ENCODE assay signal across 20 mouse cellular contexts in genomic region chr19:18711589-18711988, GRCm38 (mm10). TPM values are rescaled to one million over a fixed set of nuclear protein-coding genes. Genes with fewer than 3 reads are reported as not detected.
DNase-seq lines count a peak whose midpoint lies in the region; ATAC-seq and TF ChIP-seq lines count a peak whose summit lies in the region.
"Had no signal": no experiment of that assay in that cellular context is flagged by ENCODE, and none has a peak within 500 bp of the region (broad histone marks: within the 10 kb centered on the region; RNA-seq: fewer than 3 reads in every experiment).

No protein-coding gene starts in this region.

- dilution Hi-C loops in CH12.LX (cut with MboI; ENCODE audit: extremely low pct_ligation_motif_present, extremely low pct_unique_long_range_greater_than_20kb, low sequenced_read_pairs), result no loop called here

- 94% methylated on average over 9 of the region's 9 CpGs for WGBS in forebrain, embryonic 14.5 days
- 94% methylated on average over 9 of the region's 9 CpGs for WGBS in forebrain, embryonic 10.5 days
- WGBS in liver, embryonic 16.5 days (ENCODE audit: insufficient replicate concordance), result 72% methylated on average over 9 of the region's 9 CpGs

- no peak overlapping the region for H3K27ac ChIP-seq in forebrain, embryonic 14.5 days (ENCODE audit: low read depth, low read length)
- no peak overlapping the region for H3K27ac ChIP-seq in forebrain, embryonic 10.5 days
- H3K27ac ChIP-seq in CH12.LX (ENCODE audit: insufficient read depth, low read depth) (peak overlapping the region; percentile 54; the same call in 1 of the 2 replicates), MEL (ENCODE audit: control insufficient read depth, low read depth, low read length) (peak overlapping the region; percentile 98)
- H3K27ac ChIP-seq in liver, embryonic 16.5 days (ENCODE audit: low read length), result peak overlapping the region; percentile 99

- H3K27me3 ChIP-seq in forebrain, embryonic 14.5 days (replicated peaks; ENCODE audit: control insufficient read depth, insufficient read depth, low read length), result no peaks in the 10 kb centered on the region
- H3K27me3 ChIP-seq in forebrain, embryonic 10.5 days (ENCODE audit: poor library complexity, severe bottlenecking), result no peaks in the 10 kb centered on the region
- H3K27me3 ChIP-seq in CH12.LX (replicated peaks) (no peaks in the 10 kb centered on the region), MEL (ENCODE audit: control insufficient read depth in 1 of 2, insufficient read depth in 2 of 2, low read length in 2 of 2) (no peaks in the 10 kb centered on the region)
- no peaks in the 10 kb centered on the region for H3K27me3 ChIP-seq in liver, embryonic 16.5 days (ENCODE audit: control insufficient read depth, insufficient read depth, low read depth, low read length)
- H3K27me3 ChIP-seq: embryonic facial prominence, embryonic 12.5 days had no signal

- H3K4me1 ChIP-seq in forebrain, embryonic 14.5 days (ENCODE audit: control insufficient read depth, insufficient read depth, low read length), result peaks cover 12% of the 10 kb centered on the region
- H3K4me1 ChIP-seq in forebrain, embryonic 10.5 days, result peaks cover 20% of the 10 kb centered on the region
- peaks cover 11 to 25% of the 10 kb centered on the region in 2 experiments; a peak in 3 of 4 replicates for H3K4me1 ChIP-seq in CH12.LX (ENCODE audit: control insufficient read depth in 1 of 2, insufficient read depth in 2 of 2)
- H3K4me1 ChIP-seq in MEL (ENCODE audit: control insufficient read depth in 1 of 2, insufficient read depth in 2 of 2, low read length in 2 of 2), result peaks cover 0 to 6% of the 10 kb centered on the region in 2 experiments; a peak in 1 of 4 replicates
- peaks cover 26% of the 10 kb centered on the region for H3K4me1 ChIP-seq in liver, embryonic 16.5 days (ENCODE audit: control insufficient read depth, low read depth, low read length)

- H3K4me2 ChIP-seq in forebrain, embryonic 14.5 days (ENCODE audit: low read length), result no peak overlapping the region
- H3K4me2 ChIP-seq in CH12.LX (ENCODE audit: insufficient read depth, low read depth, poor library complexity, severe bottlenecking), result peak overlapping the region; percentile 87; the same call in 1 of the 2 replicates
- H3K4me2 ChIP-seq in liver, embryonic 16.5 days (ENCODE audit: low read depth, low read length), result peak overlapping the region; percentile 78

- no peak overlapping the region for H3K9ac ChIP-seq in forebrain, embryonic 14.5 days (ENCODE audit: low read length)
- H3K9ac ChIP-seq in CH12.LX (ENCODE audit: insufficient read depth, low read depth) (no peak overlapping the region), MEL (ENCODE audit: control insufficient read depth, low read depth, low read length, poor library complexity, severe bottlenecking) (peak overlapping the region; percentile 98)
- no peak overlapping the region for H3K9ac ChIP-seq in liver, embryonic 16.5 days (ENCODE audit: low read depth, low read length)
- H3K9ac ChIP-seq: embryonic facial prominence, embryonic 12.5 days had no signal

- peaks cover 29% of the 10 kb centered on the region for H3K79me2 ChIP-seq in CH12.LX (replicated peaks; ENCODE audit: control insufficient read depth, extremely low read depth, insufficient read depth, poor library complexity, severe bottlenecking)
- H3K79me2 ChIP-seq in MEL (ENCODE audit: control insufficient read depth, insufficient read depth, low read length, poor library complexity), result peaks cover 32% of the 10 kb centered on the region

- H3K9me3 ChIP-seq in forebrain, embryonic 14.5 days (replicated peaks; ENCODE audit: control insufficient read depth, low read length), result no peaks in the 10 kb centered on the region
- no peaks in the 10 kb centered on the region for H3K9me3 ChIP-seq in forebrain, embryonic 10.5 days
- H3K9me3 ChIP-seq in CH12.LX (replicated peaks; ENCODE audit: low read length), result no peaks in the 10 kb centered on the region
- H3K9me3 ChIP-seq in MEL (replicated peaks; ENCODE audit: insufficient read depth, low read length), result no peaks in the 10 kb centered on the region
- no peaks in the 10 kb centered on the region for H3K9me3 ChIP-seq in liver, embryonic 16.5 days (replicated peaks; ENCODE audit: control insufficient read depth, low read length)
- H3K9me3 ChIP-seq: embryonic facial prominence, embryonic 12.5 days; limb, embryonic 10.5 days had no signal

- peak; percentile 3 for DNase-seq in forebrain, embryonic 14.5 days (ENCODE audit: low spot score)
- DNase-seq in forebrain, embryonic 10.5 days (ENCODE audit: extremely low spot score, low spot score), result no peak
- DNase-seq in CH12.LX (ENCODE audit: extremely low read depth) (no peak), MEL (ENCODE audit: low read depth, low spot score) (peak; percentile 78)
- no peak for DNase-seq in ovary, adult 18-20 months (ENCODE audit: low spot score)
- DNase-seq: adrenal gland, postnatal 25 days; B cell, adult 2 months; cerebellum, adult 2 months; gastrocnemius, postnatal 14 days; heart, adult 2 months; heart, postnatal 36 days; kidney, adult 11 months; lung, adult 18-20 months; retina, postnatal 1 day had no signal

- no peak for TF ChIP-seq RAD21 in CH12.LX (IDR thresholded peaks at IDR 0.05; ENCODE audit: low read depth, low read length)
- TF ChIP-seq RAD21 in MEL (IDR thresholded peaks at IDR 0.05; ENCODE audit: low read depth, low read length), result no peak

- no peak overlapping the region for H3K4me3 ChIP-seq in forebrain, embryonic 14.5 days (ENCODE audit: low read depth, low read length)
- no peak overlapping the region for H3K4me3 ChIP-seq in forebrain, embryonic 10.5 days
- H3K4me3 ChIP-seq in CH12.LX (replicated peaks in 1 of 3; ENCODE audit: low read depth in 2 of 3, low read length in 2 of 3, poor library complexity in 1 of 3), result no peak overlapping the region
- H3K4me3 ChIP-seq in MEL (ENCODE audit: control insufficient read depth in 1 of 2, insufficient read depth in 1 of 2, low read depth in 2 of 2, low read length in 2 of 2), result peak overlapping the region; percentile 58 to 77
- H3K4me3 ChIP-seq in liver, embryonic 16.5 days (ENCODE audit: low read depth, low read length), result no peak overlapping the region

- no peak for TF ChIP-seq CTCF in CH12.LX (conservative IDR thresholded peaks at IDR 0.05 in 1 of 2, IDR thresholded peaks at IDR 0.05 in 1 of 2; ENCODE audit: low read depth in 2 of 2, low read length in 2 of 2)
- TF ChIP-seq CTCF in MEL (IDR thresholded peaks at IDR 0.05 in 2 of 3, conservative IDR thresholded peaks at IDR 0.05 in 1 of 3; ENCODE audit: control insufficient read depth in 1 of 3, insufficient read depth in 1 of 3, low read depth in 2 of 3, low read length in 3 of 3, poor library complexity in 1 of 3, severe bottlenecking in 1 of 3), result no peak

- no peaks in the 10 kb centered on the region for H3K36me3 ChIP-seq in forebrain, embryonic 14.5 days (ENCODE audit: control insufficient read depth, insufficient read depth, low read length)
- peaks cover 5% of the 10 kb centered on the region; the same call in 1 of the 2 replicates for H3K36me3 ChIP-seq in forebrain, embryonic 10.5 days (replicated peaks)
- peaks cover 0 to 17% of the 10 kb centered on the region in 2 experiments for H3K36me3 ChIP-seq in CH12.LX (replicated peaks in 1 of 2; ENCODE audit: control insufficient read depth in 1 of 2, insufficient read depth in 1 of 2, low read length in 1 of 2)
- peaks cover 3 to 10% of the 10 kb centered on the region in 2 experiments; a peak in 3 of 4 replicates for H3K36me3 ChIP-seq in MEL (ENCODE audit: control insufficient read depth in 1 of 2, insufficient read depth in 2 of 2, low read length in 2 of 2)
- H3K36me3 ChIP-seq in liver, embryonic 16.5 days (ENCODE audit: control insufficient read depth, insufficient read depth), result no peaks in the 10 kb centered on the region
- H3K36me3 ChIP-seq: embryonic facial prominence, embryonic 12.5 days had no signal

- ATAC-seq in forebrain, embryonic 14.5 days, result no peak
- no peak for ATAC-seq in liver, embryonic 16.5 days (ENCODE audit: low read depth)
- no peak for ATAC-seq in erythroid progenitor cell, adult 5-6 weeks (replicated peaks; ENCODE audit: low FRiP score, poor library complexity, severe bottlenecking)
- ATAC-seq: activated CD4-positive, CD25-positive, alpha-beta regulatory T cell, adult 4 months had no signal

- in situ Hi-C loops in CH12.LX (cut with MboI; ENCODE audit: low pct_ligation_motif_present, low pct_unique_long_range_greater_than_20kb, low sequenced_read_pairs), result loop anchor here (5.0 kb wide), 1 partner anchor 121 kb away; no protein-coding TSS in a partner anchor

- no peak for TF ChIP-seq EP300 in CH12.LX (IDR thresholded peaks at IDR 0.05; ENCODE audit: low read length)
- peak in 1 of 2 experiments; percentile 17; a peak in 1 of 4 replicates for TF ChIP-seq EP300 in MEL (IDR thresholded peaks at IDR 0.05; ENCODE audit: low read depth in 1 of 2, low read length in 2 of 2)

- TF ChIP-seq POLR2A in CH12.LX (IDR thresholded peaks at IDR 0.05; ENCODE audit: low read depth, low read length) (no peak), MEL (IDR thresholded peaks at IDR 0.05; ENCODE audit: control insufficient read depth in 1 of 2, insufficient read depth in 1 of 2, low read depth in 1 of 2, low read length in 2 of 2, poor library complexity in 1 of 2) (no peak)

RNA-seq across cellular contexts. Expression of gene D030056L22Rik, which starts 1.4 kb away (rescaled TPM):
- 84.1 and 86.4 TPM in 2 replicates for polyA plus RNA-seq in forebrain, embryonic 14.5 days (2014; fragmentation: Nextera tagmentation; extraction: Ambion mirVana)
- 43.8 and 45.1 TPM in 2 replicates for polyA plus RNA-seq in forebrain, embryonic 10.5 days (2016; fragmentation: Nextera tagmentation; extraction: Ambion mirVana)
- total RNA-seq in CH12.LX (2012; rRNA removed) (20.6 and 24.1 TPM in 2 replicates), CH12.LX (2014; rRNA removed) (73.7 and 76.0 TPM in 2 replicates), MEL (2012; rRNA removed) (27.8 and 29.0 TPM in 2 replicates)
- polyA plus RNA-seq in CH12.LX (2012; ENCODE audit: insufficient read length, low read depth) (24.7 and 29.2 TPM in 2 replicates), MEL (2012; ENCODE audit: insufficient read depth in 1 of 2, insufficient read length in 2 of 2, low read depth in 1 of 2, low replicate concordance in 2 of 2, missing spikeins in 1 of 2) (10 to 100 TPM in 1 of 2 experiments, not detected in 1; 27.0 TPM)
- 24.2 and 26.6 TPM in 2 replicates for polyA plus RNA-seq in liver, embryonic 16.5 days (2015; fragmentation: Nextera tagmentation; extraction: Ambion mirVana)
- 119 and 134 TPM in 2 replicates for total RNA-seq in erythroid progenitor cell, adult 5-6 weeks (2015; ENCODE audit: low replicate concordance)
- total RNA-seq in erythroid progenitor cell, adult 5-6 weeks (2017; ENCODE audit: low replicate concordance), result 35.3 and 67.6 TPM in 2 replicates

RNA-seq across cellular contexts. Expression of gene Trpm6, which starts 38.2 kb away (rescaled TPM):
- polyA plus RNA-seq in forebrain, embryonic 14.5 days (2014; fragmentation: Nextera tagmentation; extraction: Ambion mirVana), result 0.22 and 0.36 TPM in 2 replicates
- 0.21 and 0.30 TPM in 2 replicates for polyA plus RNA-seq in forebrain, embryonic 10.5 days (2016; fragmentation: Nextera tagmentation; extraction: Ambion mirVana)
- total RNA-seq in CH12.LX (2012; rRNA removed) (0.04 TPM in 1 of 2 replicates, not detected in the other), CH12.LX (2014; rRNA removed) (not detected in 2 replicates), MEL (2012; rRNA removed) (not detected in 2 replicates)
- polyA plus RNA-seq in CH12.LX (2012; ENCODE audit: insufficient read length, low read depth) (not detected in 2 replicates), MEL (2012; ENCODE audit: insufficient read depth in 1 of 2, insufficient read length in 2 of 2, low read depth in 1 of 2, low replicate concordance in 2 of 2, missing spikeins in 1 of 2) (under 1 TPM in 1 of 2 experiments, not detected in 1; 0.01 TPM)
- 0.01 and 0.02 TPM in 2 replicates for polyA plus RNA-seq in liver, embryonic 16.5 days (2015; fragmentation: Nextera tagmentation; extraction: Ambion mirVana)
- total RNA-seq in erythroid progenitor cell, adult 5-6 weeks (2015; ENCODE audit: low replicate concordance), result 5.4 TPM in 1 of 2 replicates, not detected in the other
- total RNA-seq in erythroid progenitor cell, adult 5-6 weeks (2017; ENCODE audit: low replicate concordance), result not detected in 2 replicates
- total RNA-seq: adrenal gland, postnatal 25 days had no signal
- polyA plus RNA-seq: macrophage had no signal

RNA-seq across cellular contexts. Expression of gene Carnmt1, which starts 41.0 kb away (rescaled TPM):
- polyA plus RNA-seq in forebrain, embryonic 14.5 days (2014; fragmentation: Nextera tagmentation; extraction: Ambion mirVana), result 13.8 and 15.1 TPM in 2 replicates
- 25.6 and 28.0 TPM in 2 replicates for polyA plus RNA-seq in forebrain, embryonic 10.5 days (2016; fragmentation: Nextera tagmentation; extraction: Ambion mirVana)
- 17.6 and 29.3 TPM in 2 replicates for total RNA-seq in CH12.LX (2012; rRNA removed)
- total RNA-seq in CH12.LX (2014; rRNA removed), result 41.7 and 45.0 TPM in 2 replicates
- polyA plus RNA-seq in CH12.LX (2012; ENCODE audit: insufficient read length, low read depth), result 27.2 and 47.1 TPM in 2 replicates
- total RNA-seq in MEL (2012; rRNA removed), result 15.4 and 16.4 TPM in 2 replicates
- polyA plus RNA-seq in MEL (2012; ENCODE audit: insufficient read depth in 1 of 2, insufficient read length in 2 of 2, low read depth in 1 of 2, low replicate concordance in 2 of 2, missing spikeins in 1 of 2), result 10 to 100 TPM in 1 of 2 experiments, not detected in 1; 23.3 TPM
- polyA plus RNA-seq in liver, embryonic 16.5 days (2015; fragmentation: Nextera tagmentation; extraction: Ambion mirVana), result 12.0 and 12.6 TPM in 2 replicates
- 19.8 and 20.5 TPM in 2 replicates for total RNA-seq in erythroid progenitor cell, adult 5-6 weeks (2015; ENCODE audit: low replicate concordance)
- total RNA-seq in erythroid progenitor cell, adult 5-6 weeks (2017; ENCODE audit: low replicate concordance), result 10.7 and 19.8 TPM in 2 replicates

Comparison
In these comparisons a context has a peak if more than half of its experiments do, and no peak if none do; other contexts are left out.
1. DNase-seq: peak in forebrain, embryonic 14.5 days (single experiment) and MEL (single experiment); none in forebrain, embryonic 10.5 days (single experiment), CH12.LX (single experiment) and ovary, adult 18-20 months (single experiment).
2. H3K27ac ChIP-seq: peak in CH12.LX (single experiment), MEL (single experiment) and liver, embryonic 16.5 days (single experiment); none in forebrain, embryonic 14.5 days (single experiment) and forebrain, embryonic 10.5 days (single experiment).
3. H3K4me3 ChIP-seq: peak in MEL (2 of 2); none in forebrain, embryonic 14.5 days (single experiment), forebrain, embryonic 10.5 days (single experiment), CH12.LX (0 of 3) and liver, embryonic 16.5 days (single experiment).